Mouse (Mus musculus) lung, embryonic 16.5 days (tissue): Measurements from ENCODE around the gene Rasa3. TPM values are rescaled to one million over a fixed set of nuclear protein-coding genes. Genes with fewer than 3 reads are reported as not detected.
A peak's percentile ranks its signal among the peaks of the same experiment; 100 is the strongest.

Experiments used
- ATAC-seq: fragments of 200-750 bp; cut with Nextera tagmentation; 2 replicates; pipeline ENCODE4 v1.8.0; 2017; ENCODE audit warnings: low read depth, mild to moderate bottlenecking, moderate library complexity
- H3K27ac ChIP-seq: fragments of 300-500 bp; sonication (generic); 2 replicates; pipeline ENCODE4 v1.5.1; 2014; ENCODE audit warnings: mild to moderate bottlenecking, control low read depth, low read length
- H3K27me3 ChIP-seq: fragments of 300-500 bp; sonication (generic); 2 replicates; pipeline ENCODE4 v1.6.1; 2014; ENCODE audit warnings: low read depth, low read length, mixed read lengths; ENCODE audit not compliant: control insufficient read depth, insufficient read depth
- H3K36me3 ChIP-seq: fragments of 300-500 bp; sonication (generic); 2 replicates; pipeline ENCODE4 v1.6.1; 2014; ENCODE audit warnings: low read length; ENCODE audit not compliant: control insufficient read depth, insufficient read depth
- H3K4me1 ChIP-seq: fragments of 300-500 bp; sonication (generic); replicated peaks from 2 replicates; pipeline ENCODE4 v1.6.1; 2014; ENCODE audit warnings: low read length, mixed read lengths; ENCODE audit not compliant: control insufficient read depth, insufficient read depth
- H3K4me2 ChIP-seq: fragments of 300-500 bp; sonication (generic); 2 replicates; pipeline ENCODE4 v1.6.1; 2014; ENCODE audit warnings: low read depth, low read length, control low read depth
- H3K4me3 ChIP-seq: fragments of 300-500 bp; sonication (generic); 2 replicates; pipeline ENCODE4 v1.5.1; 2014; ENCODE audit warnings: mild to moderate bottlenecking, low read length, control low read depth
- H3K9ac ChIP-seq: fragments of 300-500 bp; sonication (generic); 2 replicates; pipeline ENCODE4 v1.6.1; 2014; ENCODE audit warnings: low read length, control low read depth
- H3K9me3 ChIP-seq: fragments of 300-500 bp; sonication (generic); 2 replicates; pipeline ENCODE4 v1.6.1; 2016; ENCODE audit warnings: low read length; ENCODE audit not compliant: control insufficient read depth
- WGBS: fragments of 180-500 bp; shearing (Covaris S2); extraction: QIAGEN DNeasy Blood & Tissue Kit; methylation state at CpG from one replicate; pipeline ENCODE4 v1.1.7; 2014; 5-methylcytosine and 5-hydroxymethylcytosine counted together
- polyA plus RNA-seq: library from polyadenylated mRNA; unstranded; fragments of >200 nt; fragmentation: Nextera tagmentation; extraction: Ambion mirVana; gene quantifications from 2 replicates; pipeline ENCODE4 v1.2.1, GENCODE M21; 2015

Rasa3 gene
- polyA plus RNA-seq, 1 experiment from 2014 or later: 50.7 TPM

DNA sequence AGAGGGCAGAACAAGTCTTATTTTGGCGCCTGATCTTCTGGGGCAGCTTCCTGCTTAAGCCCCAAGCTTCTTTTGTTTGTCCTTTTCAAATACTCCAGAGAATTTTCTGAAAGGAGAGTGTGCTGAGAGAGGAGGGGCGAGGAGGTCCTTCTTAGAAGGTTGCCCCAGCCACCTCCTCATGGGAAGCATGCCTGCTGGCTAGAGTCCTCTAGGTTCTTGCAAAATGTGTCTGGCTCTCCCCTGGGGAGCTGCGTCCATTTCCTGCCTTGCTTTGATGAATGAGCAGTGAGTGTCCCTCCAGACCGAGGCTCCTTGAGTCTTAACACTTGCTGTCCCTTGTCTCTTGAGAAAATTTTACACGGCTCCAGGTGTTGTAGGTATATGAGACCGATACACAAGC lies 11.1 kb upstream of the Rasa3 start:
- Histone ChIP-seq H3K4me3 (no peak overlapping the region), H3K4me2 (no peak overlapping the region), H3K36me3 (no peaks in the 10 kb centered on the region), H3K9ac (peak overlapping the region; percentile 50; the same call in 1 of the 2 replicates), H3K27ac (peak overlapping the region; percentile 91), H3K27me3 (no peaks in the 10 kb centered on the region), H3K9me3 (no peaks in the 10 kb centered on the region), H3K4me1 (peaks cover 19% of the 10 kb centered on the region)
- ATAC-seq: peak; percentile 83
- 25% methylated on average over 6 of the region's 6 CpGs for WGBS

DNA sequence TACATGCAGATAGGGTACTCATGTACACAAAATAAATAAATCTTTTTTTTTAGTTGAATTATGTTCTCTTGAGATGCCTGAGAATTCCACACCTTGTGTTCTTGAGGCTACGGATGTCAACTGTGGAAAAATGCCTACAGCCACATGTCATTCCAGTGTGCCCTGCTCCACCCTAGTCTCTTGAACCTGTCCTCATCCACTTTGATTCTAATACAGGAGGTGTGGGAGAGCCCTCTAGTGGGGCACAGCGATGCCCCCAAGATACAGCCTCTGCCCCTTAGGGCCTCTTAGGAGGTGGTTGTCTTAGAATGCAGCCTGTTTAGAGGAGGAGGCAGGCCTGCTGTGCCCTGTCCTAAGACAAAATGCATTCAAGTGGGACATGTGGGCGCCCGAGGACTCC lies 10.5 kb upstream of the Rasa3 start:
- Histone ChIP-seq H3K36me3 (no peaks in the 10 kb centered on the region), H3K4me1 (peaks cover 19% of the 10 kb centered on the region), H3K4me2 (no peak overlapping the region), H3K4me3 (no peak overlapping the region), H3K9me3 (no peaks in the 10 kb centered on the region), H3K9ac (peak overlapping the region; percentile 50; the same call in 1 of the 2 replicates), H3K27ac (peak overlapping the region; percentile 91), H3K27me3 (no peaks in the 10 kb centered on the region)
- ATAC-seq: peak; percentile 53
- WGBS: 62% methylated on average over 4 of the region's 4 CpGs

DNA sequence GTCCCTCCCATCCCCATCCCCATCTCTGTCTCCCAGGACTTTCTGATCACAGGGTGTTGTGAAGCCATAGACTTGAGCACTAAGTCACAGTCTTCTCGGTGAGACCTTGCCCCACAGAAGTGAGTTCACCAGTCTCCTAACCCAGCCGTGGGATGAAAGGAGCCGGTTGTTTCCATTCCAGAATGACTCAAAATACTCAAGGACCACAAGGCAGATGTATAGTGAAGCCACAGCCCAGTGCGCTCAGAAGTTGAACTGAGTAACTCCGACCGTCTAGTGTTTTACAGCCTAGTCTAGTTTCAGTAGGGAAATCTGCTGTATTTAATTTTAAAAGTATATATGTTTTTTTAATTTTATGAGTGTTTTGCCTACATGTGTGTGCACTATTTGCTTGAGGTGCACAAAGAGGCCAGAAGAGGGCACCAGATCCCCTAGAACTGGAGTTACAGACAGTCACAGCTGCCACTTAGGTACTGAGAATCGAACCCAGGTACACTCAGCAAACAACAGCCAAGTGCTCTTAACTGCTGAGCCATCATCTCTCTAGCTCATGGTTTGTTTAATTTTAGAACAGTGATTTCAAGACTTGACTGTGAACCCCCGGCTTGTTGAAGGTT lies 9.8 kb upstream of the Rasa3 start:
- Histone ChIP-seq H3K4me1 (peaks cover 19% of the 10 kb centered on the region), H3K27ac (no peak overlapping the region), H3K9me3 (no peaks in the 10 kb centered on the region), H3K4me3 (no peak overlapping the region), H3K36me3 (no peaks in the 10 kb centered on the region), H3K4me2 (no peak overlapping the region), H3K9ac (no peak overlapping the region), H3K27me3 (no peaks in the 10 kb centered on the region)
- WGBS: 87% methylated on average over 8 of the region's 8 CpGs
- no peak for ATAC-seq

DNA sequence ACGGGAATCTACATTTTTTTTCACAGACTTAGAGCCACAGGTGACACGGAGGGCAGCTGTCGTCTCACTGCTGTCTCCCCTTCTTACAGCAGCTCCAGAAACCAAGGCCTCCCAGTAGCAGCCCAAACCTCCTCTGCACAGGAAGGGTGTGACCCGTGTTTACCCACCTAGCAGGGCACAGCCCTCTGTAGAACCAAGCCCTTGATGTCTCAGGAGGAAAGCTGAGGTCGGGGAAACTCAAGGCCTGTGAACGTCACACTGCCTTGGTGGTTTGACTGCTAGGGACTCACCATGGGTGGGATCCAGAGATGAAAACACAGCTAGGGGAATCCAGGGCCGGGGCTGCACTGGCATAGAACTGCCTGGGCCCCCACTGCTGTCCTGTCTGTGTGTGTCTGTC lies 9.0 kb upstream of the Rasa3 start:
- H3K9me3 ChIP-seq: no peaks in the 10 kb centered on the region
- WGBS: 49% methylated on average over 7 of the region's 7 CpGs

DNA sequence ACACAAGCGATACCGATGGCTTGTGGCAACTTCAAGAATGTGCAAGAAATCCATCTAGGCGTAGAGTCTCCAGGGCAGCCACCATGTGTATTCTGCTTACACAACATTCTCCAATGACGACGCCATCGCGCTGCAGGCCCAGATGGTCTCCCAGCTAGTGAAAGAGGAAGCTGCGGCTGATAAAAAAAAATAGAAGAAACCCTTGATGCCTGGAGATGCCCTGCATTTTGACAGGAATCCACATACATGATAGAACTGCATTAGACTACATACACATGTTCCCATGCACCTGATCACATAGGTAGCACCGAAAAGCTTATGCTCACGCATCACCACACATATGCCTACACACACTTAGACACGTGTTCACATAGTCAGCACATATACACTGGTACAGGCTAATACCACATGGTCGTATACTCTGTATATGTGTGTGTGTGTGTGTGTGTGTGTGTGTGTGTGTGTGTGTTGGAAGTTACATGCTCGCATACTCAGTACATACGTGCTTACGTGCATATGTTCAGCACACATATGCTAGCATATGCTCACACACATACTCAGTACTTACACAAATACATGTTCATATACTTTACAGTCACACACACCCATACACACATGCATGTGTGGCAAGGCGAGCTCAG lies 8.4 kb upstream of the Rasa3 start:
- Histone ChIP-seq H3K4me3 (no peak overlapping the region), H3K9me3 (no peaks in the 10 kb centered on the region), H3K27me3 (no peaks in the 10 kb centered on the region), H3K27ac (no peak overlapping the region), H3K4me1 (peaks cover 19% of the 10 kb centered on the region), H3K4me2 (no peak overlapping the region), H3K36me3 (no peaks in the 10 kb centered on the region), H3K9ac (no peak overlapping the region)
- ATAC-seq: no peak
- WGBS: 83% methylated on average over 16 of the region's 16 CpGs

More for the DNA sequence above, 9.0 kb upstream of the Rasa3 start:
- Histone ChIP-seq H3K36me3 (no peaks in the 10 kb centered on the region), H3K4me3 (no peak overlapping the region), H3K9ac (no peak overlapping the region), H3K27ac (no peak overlapping the region), H3K4me2 (no peak overlapping the region), H3K4me1 (peaks cover 19% of the 10 kb centered on the region), H3K27me3 (no peaks in the 10 kb centered on the region)
- ATAC-seq: 0 out of 2 replicates have a peak, but pooled peaks have one; percentile 34

DNA sequence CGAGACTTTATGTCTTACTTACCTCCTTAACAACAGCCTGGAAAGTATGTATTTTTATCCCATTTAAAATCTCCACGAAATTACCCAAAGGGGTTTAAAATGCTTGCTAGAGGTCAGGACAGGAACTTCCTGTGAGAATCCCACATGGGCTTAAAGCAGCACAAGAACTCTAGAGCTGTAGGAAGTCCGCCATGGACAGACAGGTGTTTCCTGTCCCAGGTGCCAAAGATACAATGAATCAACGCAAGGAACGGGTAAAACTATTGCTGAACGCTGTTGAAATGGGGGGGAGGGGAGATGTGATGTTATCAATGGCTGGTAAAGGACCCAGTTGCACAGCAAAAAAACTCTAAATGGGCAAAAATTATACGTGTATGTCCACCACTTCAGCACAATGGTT lies 6.7 kb upstream of the Rasa3 start:
- H3K9me3 ChIP-seq: no peaks in the 10 kb centered on the region
- ATAC-seq: no peak
- no peak overlapping the region for H3K4me3 ChIP-seq
- H3K4me2 ChIP-seq: no peak overlapping the region
- no peak overlapping the region for H3K9ac ChIP-seq
- no peaks in the 10 kb centered on the region for H3K27me3 ChIP-seq
- H3K36me3 ChIP-seq: no peaks in the 10 kb centered on the region
- 37% methylated on average over 7 of the region's 7 CpGs for WGBS
- H3K4me1 ChIP-seq: peaks cover 19% of the 10 kb centered on the region
- no peak overlapping the region for H3K27ac ChIP-seq

DNA sequence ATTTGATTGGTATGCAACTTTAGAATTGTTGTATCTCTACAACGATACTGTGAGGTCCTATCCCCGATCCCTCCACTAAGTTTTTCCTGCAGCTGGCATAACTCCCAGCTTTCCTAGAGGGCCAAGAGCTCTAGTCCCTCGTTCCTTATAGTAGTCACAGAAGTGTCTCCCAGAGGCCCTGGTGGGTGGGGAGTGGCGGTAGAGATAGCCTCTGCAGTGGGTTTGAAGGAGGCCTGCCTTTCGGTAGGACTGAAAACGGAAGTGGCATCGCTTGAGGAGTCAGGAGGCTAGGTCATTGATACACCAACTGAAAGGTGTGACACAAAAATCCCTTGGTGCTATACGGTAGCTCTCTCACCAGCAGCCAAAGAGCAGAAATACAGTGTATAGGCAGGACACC lies 779 bp upstream of the Rasa3 start:
- H3K9ac ChIP-seq: no peak overlapping the region; the same call in 1 of the 2 replicates
- no peaks in the 10 kb centered on the region for H3K36me3 ChIP-seq
- H3K9me3 ChIP-seq: no peaks in the 10 kb centered on the region
- H3K4me3 ChIP-seq: peak overlapping the region; percentile 80
- peak overlapping the region; percentile 86 for H3K4me2 ChIP-seq
- no peak overlapping the region for H3K27ac ChIP-seq
- ATAC-seq: no peak
- 31% methylated on average over 8 of the region's 8 CpGs for WGBS
- peaks cover 32% of the 10 kb centered on the region for H3K4me1 ChIP-seq
- H3K27me3 ChIP-seq: no peaks in the 10 kb centered on the region

DNA sequence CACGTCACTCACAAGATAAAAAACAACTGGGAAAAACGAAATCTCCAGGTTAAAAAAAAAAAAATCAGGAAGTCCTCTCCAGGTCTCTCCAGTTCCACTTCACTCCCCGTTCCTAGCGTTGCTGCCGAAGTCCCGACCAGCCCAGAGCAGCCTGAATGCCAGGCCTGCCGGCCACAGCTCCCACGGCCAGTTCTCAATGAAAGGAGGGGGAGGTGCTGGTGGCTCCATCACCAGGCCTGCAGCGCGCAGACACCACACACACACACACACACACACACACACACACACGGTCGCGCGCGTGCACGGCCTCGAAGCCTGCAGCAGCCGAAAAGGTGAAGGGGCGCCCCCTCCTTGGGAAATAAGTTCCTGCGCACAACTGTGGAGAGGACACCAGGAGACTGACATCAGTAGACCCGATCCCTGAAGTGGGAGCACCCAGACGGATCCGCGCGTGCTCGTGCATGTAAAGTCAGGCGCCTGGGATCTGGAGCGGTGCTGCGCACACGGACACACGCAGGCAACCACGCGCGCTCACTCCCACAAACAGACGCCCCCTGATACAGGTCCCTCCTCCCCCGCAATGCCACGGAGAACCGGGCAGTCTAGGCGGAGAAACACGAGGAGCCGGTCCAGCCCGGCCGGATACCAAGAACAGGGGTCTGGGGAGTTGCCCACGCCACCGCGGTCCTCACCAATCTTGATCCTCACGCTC lies 546 bp downstream of the Rasa3 start:
- peaks cover 35% of the 10 kb centered on the region for H3K4me1 ChIP-seq
- peak; percentile 41 for ATAC-seq
- peak overlapping the region; percentile 75 for H3K27ac ChIP-seq
- H3K36me3 ChIP-seq: no peaks in the 10 kb centered on the region
- H3K4me2 ChIP-seq: peak overlapping the region; percentile 86
- under 1% methylated on average over 44 of the region's 47 CpGs for WGBS
- no peaks in the 10 kb centered on the region for H3K9me3 ChIP-seq
- H3K27me3 ChIP-seq: no peaks in the 10 kb centered on the region
- H3K9ac ChIP-seq: peak overlapping the region; percentile 79
- H3K4me3 ChIP-seq: peak overlapping the region; percentile 80

DNA sequence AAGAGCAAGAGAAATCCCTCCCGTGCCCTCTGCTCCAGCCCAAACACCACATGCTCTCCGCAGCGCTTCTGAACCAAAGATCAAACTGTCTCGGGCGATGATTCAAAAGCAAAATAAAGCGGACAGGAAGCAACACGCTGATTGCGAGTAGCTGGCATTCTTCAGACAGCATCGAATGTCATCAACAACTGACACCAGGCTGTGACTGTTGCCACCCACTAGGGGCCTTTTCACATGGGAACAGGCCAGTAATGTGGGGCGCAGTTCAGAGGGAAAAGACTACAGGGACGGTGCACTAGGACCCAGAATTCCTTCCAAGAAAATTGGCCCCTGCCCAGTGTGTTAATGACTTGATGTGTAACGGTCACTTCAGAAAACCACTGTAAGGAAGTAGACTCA lies 1.1 kb downstream of the Rasa3 start:
- peak overlapping the region; percentile 86 for H3K4me2 ChIP-seq
- peak overlapping the region; percentile 75 for H3K27ac ChIP-seq
- H3K9ac ChIP-seq: peak overlapping the region; percentile 79
- peak; percentile 57 for ATAC-seq
- no peaks in the 10 kb centered on the region for H3K36me3 ChIP-seq
- peak overlapping the region; percentile 80 for H3K4me3 ChIP-seq
- H3K9me3 ChIP-seq: no peaks in the 10 kb centered on the region
- no peaks in the 10 kb centered on the region for H3K27me3 ChIP-seq
- WGBS: 1% methylated on average over 12 of the region's 12 CpGs
- peaks cover 37% of the 10 kb centered on the region for H3K4me1 ChIP-seq
